Mouse (Mus musculus): ENCODE data around the gene Ccdc30. TPM values are rescaled to one million over a fixed set of nuclear protein-coding genes. Genes with fewer than 3 reads are reported as not detected.

Gene Ccdc30
- polyA plus RNA-seq, 1 experiment from 2014 or later = 0.64 TPM

DNA sequence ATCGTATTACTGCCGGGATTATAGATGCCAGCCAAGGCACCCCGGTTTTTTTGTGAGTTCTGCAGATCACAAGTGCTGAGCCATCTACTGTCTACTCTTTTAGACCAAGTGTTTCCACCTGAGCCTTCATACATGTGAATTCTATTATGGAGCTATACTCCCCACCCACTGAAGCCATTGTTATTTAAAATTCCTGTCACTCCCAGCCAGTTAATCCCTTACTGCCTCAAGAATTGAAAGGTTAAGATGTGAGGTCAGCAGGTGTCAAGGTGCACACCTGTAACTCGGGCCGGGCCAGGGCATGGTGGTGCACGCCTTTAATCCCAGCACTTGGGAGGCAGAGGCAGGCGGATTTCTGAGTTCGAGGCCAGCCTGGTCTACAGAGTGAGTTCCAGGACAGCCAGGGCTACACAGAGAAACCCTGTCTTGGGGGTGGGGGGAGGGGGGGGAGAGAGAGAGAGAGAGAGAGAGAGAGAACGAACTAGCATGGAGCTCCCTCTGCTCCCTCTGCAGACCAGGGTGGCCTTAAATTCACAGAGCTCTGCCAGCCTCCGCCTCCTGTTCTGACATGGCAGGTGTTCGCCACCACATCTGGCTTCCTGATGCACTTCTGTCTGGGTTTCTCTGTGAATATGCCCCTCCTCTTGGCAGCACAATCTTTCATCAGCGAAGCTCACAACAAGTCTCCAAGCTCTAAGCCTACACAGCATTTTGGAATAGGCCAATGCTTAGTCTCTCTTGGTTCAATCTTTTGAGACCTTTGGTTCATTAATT, 3.3 kb downstream of the Ccdc30 start:
- no peak for ATAC-seq
- no peaks in the 10 kb centered on the region for H3K36me3 ChIP-seq (ENCODE audit: control insufficient read depth, insufficient read depth)
- H3K9ac ChIP-seq (ENCODE audit: low read depth, low read length) = no peak overlapping the region
- H3K4me1 ChIP-seq (replicated peaks; ENCODE audit: control insufficient read depth, insufficient read depth, low read length) = no peaks in the 10 kb centered on the region
- H3K4me2 ChIP-seq (replicated peaks; ENCODE audit: low read depth) = no peak overlapping the region
- no peaks in the 10 kb centered on the region for H3K27me3 ChIP-seq (replicated peaks; ENCODE audit: control insufficient read depth, insufficient read depth, low read length)
- no peak overlapping the region for H3K27ac ChIP-seq (ENCODE audit: low read depth, low read length)
- 75% methylated on average over 11 of the region's 12 CpGs for WGBS
- TF ChIP-seq CTCF (IDR thresholded peaks at IDR 0.05; ENCODE audit: low read depth) = no peak
- H3K9me3 ChIP-seq (ENCODE audit: control insufficient read depth) = no peaks in the 10 kb centered on the region
- no peak overlapping the region for H3K4me3 ChIP-seq (ENCODE audit: low read depth, low read length)

- H3K27ac ChIP-seq (ENCODE audit: low read depth, low read length) = no peak overlapping the region
- WGBS = 94% methylated on average over 2 of the region's 2 CpGs
- no peak overlapping the region for H3K4me3 ChIP-seq (ENCODE audit: low read depth, low read length)
- ATAC-seq = no peak
- H3K9me3 ChIP-seq (ENCODE audit: control insufficient read depth) = 0 out of 2 replicates have a peak, but pooled peaks cover 7% of the 10 kb centered on the region
- H3K27me3 ChIP-seq (replicated peaks; ENCODE audit: control insufficient read depth, insufficient read depth, low read length) = no peaks in the 10 kb centered on the region
- no peak overlapping the region for H3K9ac ChIP-seq (ENCODE audit: low read depth, low read length)
- no peaks in the 10 kb centered on the region for H3K4me1 ChIP-seq (replicated peaks; ENCODE audit: control insufficient read depth, insufficient read depth, low read length)
- H3K4me2 ChIP-seq (replicated peaks; ENCODE audit: low read depth) = no peak overlapping the region
- no peak for TF ChIP-seq CTCF (IDR thresholded peaks at IDR 0.05; ENCODE audit: low read depth)
- no peaks in the 10 kb centered on the region for H3K36me3 ChIP-seq (ENCODE audit: control insufficient read depth, insufficient read depth)
Measured at GRCm38 (mm10) chr4:119403431-119403830, 11.9 kb downstream of the Ccdc30 start.

GRCm38 (mm10) chr4:119400896-119401295, 14.4 kb downstream of the Ccdc30 start:
- 59% methylated on average over 7 of the region's 7 CpGs for WGBS
- no peak for ATAC-seq
- no peaks in the 10 kb centered on the region for H3K36me3 ChIP-seq (ENCODE audit: control insufficient read depth, insufficient read depth)
- H3K9ac ChIP-seq (ENCODE audit: low read depth, low read length) = no peak overlapping the region
- H3K4me3 ChIP-seq (ENCODE audit: low read depth, low read length) = no peak overlapping the region
- H3K27me3 ChIP-seq (replicated peaks; ENCODE audit: control insufficient read depth, insufficient read depth, low read length) = no peaks in the 10 kb centered on the region
- TF ChIP-seq CTCF (IDR thresholded peaks at IDR 0.05; ENCODE audit: low read depth) = peak; percentile 40
- no peaks in the 10 kb centered on the region for H3K4me1 ChIP-seq (replicated peaks; ENCODE audit: control insufficient read depth, insufficient read depth, low read length)
- no peak overlapping the region for H3K4me2 ChIP-seq (replicated peaks; ENCODE audit: low read depth)
- 0 out of 2 replicates have a peak, but pooled peaks cover 7% of the 10 kb centered on the region for H3K9me3 ChIP-seq (ENCODE audit: control insufficient read depth)
- H3K27ac ChIP-seq (ENCODE audit: low read depth, low read length) = no peak overlapping the region

DNA sequence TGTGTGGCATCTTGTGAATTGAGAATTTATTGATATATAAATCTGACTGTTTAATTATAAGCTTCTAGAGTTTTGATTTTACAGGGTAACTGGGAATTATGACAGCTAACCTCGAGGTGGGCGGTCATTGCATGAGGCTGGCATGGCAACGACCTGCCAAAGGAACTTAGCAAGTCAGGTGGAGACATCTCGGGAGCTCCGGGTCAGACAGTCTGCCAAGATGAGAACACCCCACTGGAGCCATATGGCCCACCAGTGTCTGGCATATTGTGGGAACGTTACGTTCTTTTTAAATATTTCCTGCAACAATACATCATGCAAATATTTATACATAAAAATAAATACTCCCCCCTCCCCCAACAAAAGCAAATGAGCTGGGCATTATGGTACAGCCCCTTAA, 16.6 kb downstream of the Ccdc30 start:
- no peak for TF ChIP-seq CTCF (IDR thresholded peaks at IDR 0.05; ENCODE audit: low read depth)
- Histone ChIP-seq H3K9me3 (ENCODE audit: control insufficient read depth) (0 out of 2 replicates have a peak, but pooled peaks cover 7% of the 10 kb centered on the region), H3K27me3 (replicated peaks; ENCODE audit: control insufficient read depth, insufficient read depth, low read length) (no peaks in the 10 kb centered on the region), H3K4me2 (replicated peaks; ENCODE audit: low read depth) (no peak overlapping the region), H3K27ac (ENCODE audit: low read depth, low read length) (no peak overlapping the region), H3K4me1 (replicated peaks; ENCODE audit: control insufficient read depth, insufficient read depth, low read length) (no peaks in the 10 kb centered on the region), H3K36me3 (ENCODE audit: control insufficient read depth, insufficient read depth) (no peaks in the 10 kb centered on the region), H3K4me3 (ENCODE audit: low read depth, low read length) (no peak overlapping the region), H3K9ac (ENCODE audit: low read depth, low read length) (no peak overlapping the region)
- WGBS = 78% methylated on average over 7 of the region's 7 CpGs
- no peak for ATAC-seq

GRCm38 (mm10) chr4:119390369-119390768, 25.0 kb downstream of the Ccdc30 start:
- no peak overlapping the region for H3K27ac ChIP-seq (ENCODE audit: low read depth, low read length)
- H3K9ac ChIP-seq (ENCODE audit: low read depth, low read length) = no peak overlapping the region
- ATAC-seq = no peak
- no peaks in the 10 kb centered on the region for H3K9me3 ChIP-seq (ENCODE audit: control insufficient read depth)
- WGBS = 77% methylated on average over 1 of the region's 1 CpGs
- no peaks in the 10 kb centered on the region for H3K36me3 ChIP-seq (ENCODE audit: control insufficient read depth, insufficient read depth)
- H3K4me1 ChIP-seq (replicated peaks; ENCODE audit: control insufficient read depth, insufficient read depth, low read length) = no peaks in the 10 kb centered on the region
- H3K4me2 ChIP-seq (replicated peaks; ENCODE audit: low read depth) = no peak overlapping the region
- no peak overlapping the region for H3K4me3 ChIP-seq (ENCODE audit: low read depth, low read length)
- peak; percentile 65 for TF ChIP-seq CTCF (IDR thresholded peaks at IDR 0.05; ENCODE audit: low read depth)
- no peaks in the 10 kb centered on the region for H3K27me3 ChIP-seq (replicated peaks; ENCODE audit: control insufficient read depth, insufficient read depth, low read length)

GRCm38 (mm10) chr4:119389184-119389583, 26.1 kb downstream of the Ccdc30 start:
- TF ChIP-seq CTCF (IDR thresholded peaks at IDR 0.05; ENCODE audit: low read depth) = no peak
- no peaks in the 10 kb centered on the region for H3K4me1 ChIP-seq (replicated peaks; ENCODE audit: control insufficient read depth, insufficient read depth, low read length)
- H3K4me3 ChIP-seq (ENCODE audit: low read depth, low read length) = no peak overlapping the region
- no peak overlapping the region for H3K27ac ChIP-seq (ENCODE audit: low read depth, low read length)
- no peak overlapping the region for H3K4me2 ChIP-seq (replicated peaks; ENCODE audit: low read depth)
- no peaks in the 10 kb centered on the region for H3K9me3 ChIP-seq (ENCODE audit: control insufficient read depth)
- ATAC-seq = no peak
- no peaks in the 10 kb centered on the region for H3K27me3 ChIP-seq (replicated peaks; ENCODE audit: control insufficient read depth, insufficient read depth, low read length)
- 81% methylated on average over 3 of the region's 3 CpGs for WGBS
- H3K36me3 ChIP-seq (ENCODE audit: control insufficient read depth, insufficient read depth) = no peaks in the 10 kb centered on the region
- H3K9ac ChIP-seq (ENCODE audit: low read depth, low read length) = no peak overlapping the region

All from intestine, postnatal 0 days (tissue).